Mouse (Mus musculus): Measurements from ENCODE around the gene Klhl18. TPM values are rescaled to one million over a fixed set of nuclear protein-coding genes. Genes with fewer than 3 reads are reported as not detected.

The Klhl18 gene
- 3.5 and 4.2 TPM in 2 replicates for polyA plus RNA-seq (2015; fragmentation: Nextera tagmentation; extraction: Ambion mirVana)

DNA sequence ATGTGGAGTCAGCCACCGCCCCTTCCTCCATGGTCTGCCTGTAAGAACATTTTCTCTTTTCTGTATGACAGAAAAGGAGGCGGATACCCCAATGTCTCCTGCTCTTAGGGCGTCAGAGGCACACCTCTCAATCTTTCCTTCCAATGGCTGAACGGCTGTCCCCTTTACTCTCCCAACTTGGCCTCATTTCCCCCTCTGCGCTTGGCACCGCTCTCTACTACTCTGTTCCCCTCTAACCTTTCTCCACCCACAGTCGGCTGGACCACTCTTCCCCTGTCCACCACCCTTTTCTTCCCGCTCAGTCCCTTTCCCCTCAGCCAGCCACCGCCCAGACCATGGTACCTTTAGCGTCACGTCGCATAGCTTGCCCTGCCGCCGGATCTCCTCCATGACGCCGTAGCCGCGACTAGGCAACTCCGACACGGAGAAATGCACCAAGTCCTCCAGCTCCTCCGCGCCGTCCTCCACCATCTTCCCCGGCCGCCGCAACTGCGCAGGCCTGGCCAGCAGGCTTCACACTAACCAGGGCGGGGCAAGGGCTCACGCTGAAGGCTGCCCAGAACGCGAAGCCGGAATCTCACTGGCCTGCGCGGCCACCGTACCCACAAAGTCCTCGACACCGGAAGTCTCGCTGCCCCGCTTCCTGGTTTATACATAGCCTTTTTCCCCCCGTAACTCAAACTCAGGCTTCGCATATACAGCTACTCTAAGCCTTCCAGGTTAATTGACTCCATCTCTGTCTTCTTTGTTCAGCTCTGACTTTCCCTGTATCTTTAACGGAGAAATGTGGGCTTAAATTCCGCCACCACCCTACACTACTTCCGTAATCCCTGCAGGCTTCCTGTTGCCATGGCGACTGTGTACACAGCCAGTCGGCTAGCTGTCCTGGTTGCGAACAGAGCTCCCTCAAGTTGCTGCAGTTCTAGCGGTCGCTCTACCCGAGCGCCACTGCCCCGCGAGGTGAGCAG lies at the start of gene Klhl18, which contains the start of gene Kif9:
Gene Klhl18 (minus strand): TSS at position 571 of the 968 bp plus-strand sequence.
Gene Kif9 (plus strand): TSS at position 835 of the 968 bp plus-strand sequence.
- peak; percentile 93 for DNase-seq (ENCODE audit: low spot score)

DNA sequence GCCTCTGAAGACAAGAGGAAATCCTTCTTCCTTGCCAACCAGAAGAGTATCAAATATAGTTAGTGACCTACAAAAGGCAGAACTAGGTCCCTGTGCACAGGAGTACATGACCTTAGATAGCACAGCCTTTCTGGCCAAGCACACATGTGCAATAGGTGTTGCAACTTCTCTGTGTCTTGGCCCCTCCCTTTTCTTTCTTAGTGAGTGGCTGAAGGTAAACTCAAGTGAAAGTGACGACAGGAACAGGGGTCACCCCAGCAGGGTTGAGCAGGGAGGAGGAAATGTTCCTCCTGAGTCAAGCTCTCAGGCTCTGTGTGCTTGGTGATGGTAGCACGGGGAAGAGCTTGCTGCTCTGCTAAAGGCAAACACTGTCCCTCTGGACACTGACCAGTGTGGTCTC lies 49.2 kb upstream of the Klhl18 start:
- DNase-seq (ENCODE audit: low spot score) = no peak

DNA sequence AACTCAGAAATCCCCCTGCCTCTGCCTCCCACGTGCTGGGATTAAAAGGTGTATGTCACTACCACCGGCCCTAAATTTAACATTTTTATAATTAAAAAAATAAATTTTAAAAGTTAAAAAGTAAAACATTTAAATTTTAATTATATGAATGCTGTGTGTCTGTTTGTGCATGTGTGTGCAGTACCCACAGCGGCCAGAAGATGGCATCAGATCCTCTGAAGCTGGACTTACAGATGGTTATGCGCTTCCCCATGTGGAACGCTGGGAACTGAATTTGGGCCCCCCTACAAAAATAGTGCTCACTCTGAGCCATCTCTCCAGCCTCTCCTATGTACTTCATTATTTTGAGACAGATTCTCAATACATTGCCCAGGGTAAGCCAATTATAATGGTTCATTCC lies 14.4 kb upstream of the Klhl18 start:
- DNase-seq (ENCODE audit: low spot score) = peak; percentile 3

- DNase-seq (ENCODE audit: low spot score) = no peak
Observed at GRCm38 (mm10) chr9:110488841-110489240, 12.3 kb upstream of the Klhl18 start.

DNA sequence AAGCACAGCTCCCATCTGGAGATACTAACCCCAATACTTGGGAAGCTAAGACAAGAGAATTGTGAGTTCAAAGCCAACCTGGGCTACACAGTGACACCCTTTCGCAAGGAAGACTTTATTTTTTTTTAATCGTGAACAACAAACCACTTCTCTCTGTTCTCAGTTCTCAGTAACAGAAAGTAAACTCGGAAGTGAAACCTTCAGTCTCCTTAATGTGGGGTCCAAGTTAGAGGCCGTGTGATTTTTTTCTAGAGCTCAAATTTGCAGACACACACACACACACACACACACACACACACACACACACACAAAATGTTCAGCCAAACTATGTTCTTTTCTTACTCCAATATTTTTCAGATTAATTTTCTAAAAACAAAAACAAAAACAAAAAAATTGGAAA lies 2.1 kb upstream of the Klhl18 start:
- DNase-seq (ENCODE audit: low spot score) = no peak

GRCm38 (mm10) chr9:110477951-110478350 lies 1.5 kb upstream of the Klhl18 start:
- DNase-seq (ENCODE audit: low spot score) = no peak

GRCm38 (mm10) chr9:110466179-110466578 lies 10.3 kb downstream of the Klhl18 start:
- DNase-seq (ENCODE audit: low spot score) = peak; percentile 55

GRCm38 (mm10) chr9:110465336-110465735 lies 11.2 kb downstream of the Klhl18 start:
- DNase-seq (ENCODE audit: low spot score) = no peak

GRCm38 (mm10) chr9:110463983-110464591 lies 12.4 kb downstream of the Klhl18 start:
- DNase-seq (ENCODE audit: low spot score) = no peak

- no peak for DNase-seq (ENCODE audit: low spot score)
Observed at GRCm38 (mm10) chr9:110462321-110462720, 14.2 kb downstream of the Klhl18 start.

DNA sequence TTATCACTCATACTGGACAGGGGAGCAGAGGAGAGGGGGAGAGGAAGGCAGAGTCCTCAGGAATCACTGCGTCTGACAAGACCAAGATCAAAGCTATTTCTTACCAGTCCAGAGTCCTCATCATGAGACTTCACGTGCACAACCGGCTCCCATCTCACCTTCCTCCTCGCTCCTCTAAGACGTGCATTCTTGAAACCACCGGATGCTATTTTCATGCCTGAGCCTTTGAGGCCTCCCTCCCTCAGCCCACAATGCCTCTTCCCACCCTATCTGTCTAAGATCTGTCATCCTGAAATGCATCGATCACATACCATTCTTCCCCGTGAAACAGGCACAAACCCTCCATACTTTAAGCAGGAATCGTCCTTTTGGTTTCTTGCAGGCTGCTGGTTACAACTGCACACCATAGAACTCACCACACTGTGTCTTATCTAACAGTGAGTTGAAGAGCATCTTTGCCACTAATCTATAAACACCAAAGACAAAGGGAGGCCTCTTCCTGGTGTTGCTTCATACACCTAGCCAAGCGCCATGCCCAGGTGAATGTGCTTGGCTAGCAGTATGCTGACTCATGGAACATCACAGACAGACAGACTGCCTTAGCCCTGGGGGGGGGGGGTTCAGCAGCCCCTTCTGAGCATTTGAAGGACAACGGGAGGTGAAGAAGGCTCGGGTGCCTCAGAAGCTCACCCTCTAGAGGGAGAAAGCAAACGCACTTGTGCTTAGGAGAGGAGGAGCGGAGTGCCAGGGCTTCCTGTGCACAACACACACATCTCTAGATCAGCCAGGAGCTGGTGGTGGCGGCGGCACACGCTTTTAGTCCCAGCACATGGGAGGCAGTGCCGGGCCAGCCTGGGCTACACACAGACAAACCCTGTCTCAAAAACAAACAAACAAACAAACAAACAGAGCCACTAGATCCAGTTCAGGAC lies 15.3 kb downstream of the Klhl18 start:
- peak; percentile 56 for DNase-seq (ENCODE audit: low spot score)

GRCm38 (mm10) chr9:110459145-110459727 lies 17.3 kb downstream of the Klhl18 start:
- DNase-seq (ENCODE audit: low spot score) = no peak

DNA sequence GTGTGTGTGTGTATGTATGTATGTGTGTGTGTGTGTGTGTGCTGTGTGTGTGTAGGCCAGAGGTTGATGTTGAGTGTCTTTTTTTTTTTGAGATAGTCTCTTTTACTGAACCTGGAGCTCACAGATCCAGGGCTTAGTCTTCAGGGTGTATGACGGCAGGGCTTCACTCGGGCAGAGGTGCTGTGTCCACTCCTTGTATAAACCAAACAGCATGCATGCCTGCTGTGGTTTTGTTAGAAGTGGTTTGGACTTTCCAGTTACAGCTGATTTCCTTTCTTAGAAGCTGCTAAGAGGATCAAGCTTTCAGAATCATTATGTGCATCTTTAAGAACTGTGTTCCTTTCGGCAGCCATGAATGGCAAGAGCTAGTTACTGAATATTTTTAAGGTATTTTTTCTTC lies 18.6 kb downstream of the Klhl18 start:
- DNase-seq (ENCODE audit: low spot score) = no peak

DNA sequence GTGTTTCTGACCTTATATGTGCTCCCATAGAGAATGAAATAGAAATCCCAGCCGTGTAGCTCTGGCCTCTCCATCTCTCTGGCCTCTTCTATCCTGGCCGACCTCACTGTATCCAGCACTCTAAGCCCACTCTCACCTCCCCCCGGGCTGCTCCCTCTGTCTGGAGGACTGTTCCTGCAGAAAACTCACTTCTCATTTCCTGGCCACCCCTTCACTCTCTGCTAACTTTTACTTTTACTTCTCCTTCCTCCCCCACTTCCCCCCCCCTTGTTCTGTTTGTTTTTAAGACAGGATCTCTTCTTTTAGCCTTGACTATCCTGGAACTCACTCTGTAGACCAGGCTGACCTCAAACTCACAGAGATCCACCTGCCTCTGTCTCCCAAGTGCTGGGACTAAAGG lies 24.0 kb downstream of the Klhl18 start:
- DNase-seq (ENCODE audit: low spot score) = no peak

DNA sequence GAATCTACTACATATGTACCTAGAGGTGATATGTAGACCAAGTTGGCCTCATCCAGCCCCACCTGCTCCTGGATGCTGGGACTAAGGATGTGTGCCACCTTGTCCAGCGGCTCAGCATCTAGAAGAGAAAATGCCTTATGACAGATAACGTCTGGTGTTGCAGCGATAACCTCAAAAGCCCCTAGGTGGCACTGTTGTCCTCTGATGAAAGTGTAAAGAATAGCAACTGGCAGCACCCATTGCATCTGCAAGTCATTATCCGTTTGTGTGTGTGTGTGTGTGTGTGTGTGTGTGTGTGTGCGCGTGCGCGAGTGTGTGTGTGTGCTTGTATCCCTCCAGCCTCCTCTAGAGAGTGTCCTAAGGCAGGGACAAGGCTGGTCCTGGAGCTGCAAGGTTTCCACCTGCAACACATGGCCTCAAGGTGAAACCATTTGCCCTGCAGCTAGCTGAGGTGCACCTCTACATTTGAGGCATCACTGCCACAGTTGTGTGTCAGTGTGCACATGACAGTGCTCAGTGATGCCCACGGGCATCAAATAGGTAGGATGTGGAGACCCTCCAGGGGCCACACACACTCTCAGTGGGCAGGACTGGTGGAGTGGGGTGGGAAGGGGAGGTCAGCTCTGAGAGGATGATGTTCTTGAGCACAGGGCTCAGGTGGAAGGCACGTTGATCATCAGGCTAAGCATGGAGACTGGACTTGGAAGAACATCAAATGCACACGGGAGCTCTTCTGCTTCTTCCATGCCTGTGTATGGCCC lies 27.5 kb downstream of the Klhl18 start:
- DNase-seq (ENCODE audit: low spot score) = peak; percentile 88

GRCm38 (mm10) chr9:110448356-110448755 lies 28.1 kb downstream of the Klhl18 start:
- DNase-seq (ENCODE audit: low spot score) = no peak

DNA sequence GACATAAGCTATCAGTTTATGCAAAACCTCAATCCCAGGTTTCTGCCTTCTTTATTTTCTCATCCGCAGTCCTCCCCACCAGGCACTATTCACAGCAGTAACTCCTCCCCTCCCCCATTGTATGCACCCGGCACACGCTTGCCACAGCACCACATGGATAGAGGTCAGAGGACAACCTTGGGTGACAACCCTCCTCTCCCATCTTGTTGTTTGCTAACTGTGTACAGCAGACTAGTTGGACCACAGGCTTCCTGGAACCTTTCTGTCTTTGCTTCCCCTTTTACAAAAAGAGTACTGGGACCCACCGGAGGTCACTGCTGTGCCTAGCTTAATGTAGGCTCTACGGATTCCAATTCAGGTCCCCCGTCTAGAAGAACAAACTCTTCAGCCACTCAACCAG lies 35.9 kb downstream of the Klhl18 start:
- DNase-seq (ENCODE audit: low spot score) = no peak

DNA sequence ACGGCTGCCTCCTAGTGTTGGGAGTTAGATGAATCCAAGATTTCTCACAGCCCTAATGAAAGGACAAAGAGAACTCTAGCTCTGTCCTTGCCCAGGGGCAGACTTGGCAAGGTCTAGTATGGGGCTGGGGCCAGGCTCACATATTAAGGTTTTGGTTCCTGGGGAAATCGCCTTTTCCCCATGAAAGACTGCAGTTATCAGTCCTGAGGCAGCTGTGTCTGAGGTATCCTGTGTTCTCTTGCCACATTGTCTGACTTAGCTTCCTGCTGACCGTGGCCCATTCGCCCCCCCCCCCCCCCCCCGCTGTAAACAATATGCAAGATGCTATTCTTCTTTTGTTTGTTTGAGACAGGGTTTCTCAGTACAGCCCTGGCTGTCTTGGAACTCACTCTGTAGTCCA lies 36.4 kb downstream of the Klhl18 start:
- no peak for DNase-seq (ENCODE audit: low spot score)

DNA sequence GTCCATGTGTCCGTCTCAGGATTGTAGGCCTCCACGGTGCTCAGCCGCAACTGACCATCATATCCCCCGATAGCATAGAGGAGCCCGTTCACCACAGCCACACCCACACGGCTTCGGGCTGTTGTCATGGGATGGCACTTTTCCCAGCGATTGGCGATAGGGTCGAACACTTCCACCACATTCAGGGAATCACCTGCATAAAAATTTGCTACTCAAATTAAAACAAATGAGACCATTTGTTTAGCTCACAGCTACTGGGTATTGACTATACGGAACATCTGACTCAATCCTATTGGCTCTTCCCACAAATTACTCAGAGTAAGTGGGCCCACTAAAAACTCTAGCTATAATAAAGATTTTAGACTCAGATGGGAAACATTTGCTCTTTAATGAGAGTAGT lies 40.5 kb downstream of the Klhl18 start:
- no peak for DNase-seq (ENCODE audit: low spot score)

DNA sequence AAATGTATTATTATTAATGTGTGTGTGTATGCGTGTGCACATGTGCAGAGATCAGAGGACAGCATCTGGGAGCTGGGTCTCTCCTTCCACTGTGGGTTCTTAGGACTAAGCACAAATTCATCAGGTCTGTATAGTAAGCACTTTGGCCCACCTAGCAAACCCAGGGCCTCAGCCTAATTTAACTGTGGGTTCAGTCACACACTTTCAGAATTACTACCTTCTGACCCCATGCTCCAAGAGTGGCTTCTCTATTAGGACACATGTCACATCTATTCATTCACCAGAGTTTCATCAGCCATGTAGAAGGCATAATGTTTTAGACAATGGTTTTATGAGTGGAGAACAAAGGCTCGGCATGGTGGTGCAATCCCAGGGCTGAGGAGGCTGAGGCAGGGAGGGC lies 43.4 kb downstream of the Klhl18 start:
- DNase-seq (ENCODE audit: low spot score) = no peak
